Mouse (Mus musculus) C2C12 (cell line): ENCODE measurements around the gene Micu1. TPM values are rescaled to one million over a fixed set of nuclear protein-coding genes. Genes with fewer than 3 reads are reported as not detected.

Experiments used
- H3K27me3 ChIP-seq: one replicate; pipeline ENCODE4 v1.6.1; 2011; ENCODE audit not compliant: control insufficient read depth, insufficient read depth, insufficient read length
- H3K36me3 ChIP-seq: one replicate; pipeline ENCODE4 v1.6.1; 2011; ENCODE audit not compliant: control insufficient read depth, insufficient read depth
- H3K4me3 ChIP-seq: one replicate; pipeline ENCODE4 v1.5.1; 2011; ENCODE audit warnings: mild to moderate bottlenecking, control low read depth; ENCODE audit not compliant: poor library complexity, insufficient read depth, severe bottlenecking
- H3K79me2 ChIP-seq: one replicate; pipeline ENCODE4 v1.6.1; 2011; ENCODE audit not compliant: control insufficient read depth, insufficient read depth
- H3K79me3 ChIP-seq: one replicate; pipeline ENCODE4 v1.6.1; 2011; ENCODE audit warnings: low read depth, control low read depth
- H3ac ChIP-seq: one replicate; pipeline ENCODE3; 2011; ENCODE audit warnings: low read depth; ENCODE audit not compliant: control insufficient read depth, insufficient read length
- CEBPB ChIP-seq: IDR thresholded peaks from one replicate; pipeline ENCODE4 v1.6.1; 2011; ENCODE audit warnings: low read depth, mild to moderate bottlenecking, control low read depth, moderate library complexity
- CTCF ChIP-seq: IDR thresholded peaks from one replicate; pipeline ENCODE4 v1.5.1; 2011; ENCODE audit not compliant: control insufficient read depth, insufficient read depth, insufficient read length
- FOSL1 ChIP-seq: IDR thresholded peaks from one replicate; pipeline ENCODE4 v1.8.0; 2011; ENCODE audit warnings: mild to moderate bottlenecking, low read length; ENCODE audit not compliant: poor library complexity, insufficient read depth, severe bottlenecking
- MAX ChIP-seq: IDR thresholded peaks from one replicate; pipeline ENCODE4 v1.6.1; 2011; ENCODE audit warnings: mild to moderate bottlenecking, control low read depth
- MYOD1 ChIP-seq: IDR thresholded peaks from one replicate; pipeline ENCODE4 v1.6.1; 2011; ENCODE audit warnings: low read depth; ENCODE audit not compliant: control insufficient read depth, insufficient read length
- MYOG ChIP-seq: IDR thresholded peaks from one replicate; pipeline ENCODE4 v1.6.1; 2011; ENCODE audit not compliant: control insufficient read depth, insufficient read length; ENCODE audit errors: extremely low read depth
- USF1 ChIP-seq: IDR thresholded peaks from one replicate; pipeline ENCODE4 v1.6.1; 2011; ENCODE audit warnings: low read depth, mild to moderate bottlenecking, control low read depth, moderate library complexity
- polyA plus RNA-seq: library from polyadenylated mRNA; unstranded; fragments of >200 nt; fragmentation: generic; extraction: Trizol; gene quantifications from one replicate; pipeline ENCODE4 v1.2.1, GENCODE M21; 2012; ENCODE audit warnings: missing spikeins

Micu1 gene
- polyA plus RNA-seq, 1 experiment = 90.2 TPM

- H3K36me3 ChIP-seq = no peaks in the 10 kb centered on the region
- no peak overlapping the region for H3ac ChIP-seq
- H3K79me3 ChIP-seq = no peaks in the 10 kb centered on the region
- no peaks in the 10 kb centered on the region for H3K27me3 ChIP-seq
- TF ChIP-seq MAX = no peak
- no peak for TF ChIP-seq MYOD1
- no peak for TF ChIP-seq MYOG
- no peak for TF ChIP-seq FOSL1
- peak; percentile 30 for TF ChIP-seq CEBPB
- TF ChIP-seq USF1 = peak; percentile 88
- no peak for TF ChIP-seq CTCF
- H3K4me3 ChIP-seq = no peak overlapping the region
- no peaks in the 10 kb centered on the region for H3K79me2 ChIP-seq
These were observed 118.6 kb downstream of the Micu1 start for GRCm38 (mm10) chr10:59820886-59821285.

DNA sequence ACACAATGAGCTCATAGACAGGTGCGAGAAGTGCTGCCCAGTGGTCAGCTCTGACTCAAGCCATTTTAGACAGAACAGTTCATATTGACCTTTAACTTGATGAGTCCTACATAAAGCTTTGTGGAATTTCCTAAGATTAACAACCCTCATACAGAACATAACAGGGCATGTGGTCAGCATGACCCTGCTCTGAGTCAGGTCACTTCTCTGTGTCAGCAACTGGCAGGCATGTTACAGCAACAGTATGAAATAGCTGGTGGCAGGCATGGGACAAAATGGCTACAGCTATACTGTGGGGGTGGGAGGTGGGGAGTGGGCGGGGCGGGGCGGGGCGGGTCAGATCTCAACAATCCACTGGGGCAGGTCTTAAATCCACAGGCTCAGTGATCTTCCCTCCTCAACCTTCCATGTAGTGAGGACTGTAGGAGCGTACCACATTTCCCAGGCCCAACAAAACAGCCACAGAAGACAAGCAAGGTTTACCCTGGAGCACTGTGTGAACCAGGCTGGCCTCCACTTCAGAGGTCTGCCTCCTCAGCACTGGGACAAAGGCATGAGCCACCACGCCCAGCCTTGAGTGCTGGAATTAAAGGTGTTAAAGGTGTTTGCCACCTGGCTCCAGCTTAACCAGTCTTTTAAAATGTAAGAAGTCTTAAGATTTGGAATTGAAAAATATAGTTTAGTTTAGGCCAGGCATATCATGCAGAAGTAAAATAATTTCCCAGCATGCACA, 119.2 kb downstream of the Micu1 start:
- TF ChIP-seq USF1 = no peak
- peak; percentile 56 for TF ChIP-seq CEBPB
- TF ChIP-seq MAX = no peak
- peak; percentile 83 for TF ChIP-seq MYOD1
- no peak for TF ChIP-seq CTCF
- TF ChIP-seq MYOG = no peak
- TF ChIP-seq FOSL1 = peak; percentile 95
- H3K36me3 ChIP-seq = no peaks in the 10 kb centered on the region
- H3K79me3 ChIP-seq = no peaks in the 10 kb centered on the region
- no peak overlapping the region for H3K4me3 ChIP-seq
- no peaks in the 10 kb centered on the region for H3K79me2 ChIP-seq
- peak overlapping the region; percentile 55 for H3ac ChIP-seq
- no peaks in the 10 kb centered on the region for H3K27me3 ChIP-seq

DNA sequence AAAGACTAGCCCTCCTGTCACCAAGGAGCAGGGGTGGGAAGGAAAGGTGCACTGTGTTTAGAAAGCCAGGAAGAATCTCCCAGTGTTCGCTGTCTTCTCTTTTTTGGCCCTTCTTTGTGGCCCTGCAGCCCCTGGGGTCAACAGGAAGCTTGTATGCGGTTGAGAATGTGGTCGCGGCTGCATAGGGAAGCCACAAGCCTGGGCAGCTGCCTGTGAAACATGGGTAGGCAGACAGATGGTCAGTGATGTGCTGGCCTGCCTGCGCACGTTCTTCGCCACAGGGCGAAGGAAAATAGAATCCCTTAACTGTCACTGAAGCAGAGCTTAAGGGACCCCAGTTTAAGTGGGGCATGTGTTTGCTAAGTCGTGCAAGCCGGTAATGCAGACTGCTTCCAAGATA, 120.6 kb downstream of the Micu1 start:
- TF ChIP-seq MAX (no peak), USF1 (no peak), FOSL1 (no peak), MYOG (no peak), MYOD1 (no peak), CTCF (no peak)
- H3K79me2 ChIP-seq = no peaks in the 10 kb centered on the region
- H3K36me3 ChIP-seq = peaks cover 11% of the 10 kb centered on the region

DNA sequence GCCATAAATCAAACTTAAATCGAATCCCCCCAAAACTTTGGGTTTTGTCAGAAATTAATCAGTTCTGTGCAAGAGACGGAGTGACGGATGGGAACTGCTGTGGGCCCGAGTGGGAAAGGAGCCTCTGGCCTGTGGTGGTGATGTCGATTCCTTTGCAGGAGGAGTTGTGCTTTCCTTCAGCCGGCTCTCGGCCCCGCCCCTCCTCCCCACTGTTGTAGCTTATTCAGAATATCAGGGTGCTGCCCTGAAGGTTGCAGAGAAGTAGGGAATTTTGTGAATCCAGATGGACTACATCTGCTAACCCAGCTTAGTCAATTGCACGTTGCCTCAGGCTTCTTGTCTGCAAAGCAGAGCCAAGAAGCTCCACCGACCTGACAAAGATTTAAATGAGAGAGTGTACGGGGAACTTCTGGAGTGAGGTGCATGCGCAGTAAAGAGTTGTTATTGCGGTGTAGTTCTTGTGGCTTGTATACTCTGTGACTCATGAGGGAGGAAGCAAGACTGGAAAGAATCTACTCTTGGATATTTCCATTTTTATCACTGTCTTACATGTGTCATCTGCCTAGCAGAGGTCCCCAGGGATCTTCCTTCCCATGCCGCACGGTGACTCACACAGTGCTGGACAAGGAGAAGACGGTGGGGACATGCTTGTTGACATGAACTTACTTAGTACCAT, 123.0 kb downstream of the Micu1 start:
- Histone ChIP-seq H3K79me3 (no peaks in the 10 kb centered on the region), H3K27me3 (no peaks in the 10 kb centered on the region), H3K4me3 (no peak overlapping the region), H3ac (peak overlapping the region; percentile 36), H3K79me2 (no peaks in the 10 kb centered on the region), H3K36me3 (peaks cover 35% of the 10 kb centered on the region)
- TF ChIP-seq CEBPB = peak; percentile 19
- TF ChIP-seq FOSL1 = peak; percentile 95
- no peak for TF ChIP-seq CTCF
- no peak for TF ChIP-seq USF1
- TF ChIP-seq MAX = peak; percentile 96
- peak; percentile 71 for TF ChIP-seq MYOD1
- TF ChIP-seq MYOG = no peak

More for the DNA sequence above, 120.6 kb downstream of the Micu1 start:
- no peak overlapping the region for H3ac ChIP-seq
- no peaks in the 10 kb centered on the region for H3K79me3 ChIP-seq
- H3K4me3 ChIP-seq = no peak overlapping the region
- no peaks in the 10 kb centered on the region for H3K27me3 ChIP-seq

GRCm38 (mm10) chr10:59829886-59830285, 127.6 kb downstream of the Micu1 start:
- H3K4me3 ChIP-seq = no peak overlapping the region
- H3K36me3 ChIP-seq = peaks cover 46% of the 10 kb centered on the region
- H3ac ChIP-seq = no peak overlapping the region
- H3K79me3 ChIP-seq = no peaks in the 10 kb centered on the region
- TF ChIP-seq FOSL1 (no peak), CEBPB (no peak), CTCF (no peak), USF1 (no peak), MYOG (no peak), MAX (no peak), MYOD1 (no peak)
- H3K27me3 ChIP-seq = no peaks in the 10 kb centered on the region
- H3K79me2 ChIP-seq = no peaks in the 10 kb centered on the region
